Mouse (Mus musculus) forebrain, embryonic 12.5 days (tissue): ENCODE measurements around the gene Fshr. TPM values are rescaled to one million over a fixed set of nuclear protein-coding genes. Genes with fewer than 3 reads are reported as not detected.
"Not testable (repeated sequence)": the region's sequence is repeated elsewhere in the genome, so short reads cannot be mapped to it uniquely, and the experiment has no call there.

ENCODE experiments used
- ATAC-seq: fragments of 200-750 bp; cut with Nextera tagmentation; 2 replicates; pipeline ENCODE4 v1.8.0; 2017; ENCODE audit warnings: moderate TSS enrichment; ENCODE audit not compliant: low FRiP score
- H3K27ac ChIP-seq: fragments of 300-500 bp; sonication (generic); 2 replicates; pipeline ENCODE4 v1.5.1; 2016; ENCODE audit warnings: mild to moderate bottlenecking
- H3K27me3 ChIP-seq: fragments of 300-500 bp; sonication (generic); 2 replicates; pipeline ENCODE4 v1.6.1; 2016; ENCODE audit warnings: mild to moderate bottlenecking
- H3K36me3 ChIP-seq: fragments of 300-500 bp; sonication (generic); replicated peaks from 2 replicates; pipeline ENCODE4 v1.6.1; 2016; ENCODE audit warnings: mild to moderate bottlenecking
- H3K4me1 ChIP-seq: fragments of 300-500 bp; sonication (generic); 2 replicates; pipeline ENCODE4 v1.6.1; 2016
- H3K4me2 ChIP-seq: fragments of 300-500 bp; sonication (generic); 2 replicates; pipeline ENCODE4 v1.6.1; 2016; ENCODE audit warnings: mild to moderate bottlenecking, moderate library complexity
- H3K4me3 ChIP-seq: fragments of 300-500 bp; sonication (generic); replicated peaks from 2 replicates; pipeline ENCODE4 v1.5.1; 2016; ENCODE audit warnings: mild to moderate bottlenecking
- H3K9ac ChIP-seq: fragments of 300-500 bp; sonication (generic); 2 replicates; pipeline ENCODE4 v1.6.1; 2016; ENCODE audit warnings: mild to moderate bottlenecking
- H3K9me3 ChIP-seq: fragments of 300-500 bp; sonication (generic); 2 replicates; pipeline ENCODE4 v1.6.1; 2016
- WGBS: fragments of 180-500 bp; shearing (Covaris S2); methylation state at CpG from one replicate; pipeline ENCODE4 v1.1.7; 2016; 5-methylcytosine and 5-hydroxymethylcytosine counted together
- polyA plus RNA-seq: library from polyadenylated mRNA; unstranded; fragments of >200 nt; fragmentation: Nextera tagmentation; extraction: Ambion mirVana; gene quantifications from 2 replicates; pipeline ENCODE4 v1.2.1, GENCODE M21; 2016

Gene Fshr
- polyA plus RNA-seq = not detected in 2 replicates

GRCm38 (mm10) chr17:89200575-89200974, at the start of gene Fshr:
TSS of gene Fshr (minus strand) at chr17:89200675.
- WGBS = 93% methylated on average over 6 of the region's 6 CpGs
- Histone ChIP-seq H3K4me3 (no peak within 1 kb of the TSS), H3K27me3 (no peaks in the 10 kb centered on the region), H3K36me3 (no peaks in the 10 kb centered on the region), H3K4me1 (no peaks in the 10 kb centered on the region), H3K9me3 (no peaks in the 10 kb centered on the region), H3K4me2 (no peak within 1 kb of the TSS), H3K27ac (no peak within 1 kb of the TSS), H3K9ac (no peak within 1 kb of the TSS)
- no peak for ATAC-seq

GRCm38 (mm10) chr17:89202181-89202580, 1.7 kb upstream of the Fshr start:
- Histone ChIP-seq H3K36me3 (no peaks in the 10 kb centered on the region), H3K4me2 (no peak overlapping the region), H3K9ac (no peak overlapping the region), H3K27me3 (no peaks in the 10 kb centered on the region), H3K27ac (no peak overlapping the region), H3K4me1 (no peaks in the 10 kb centered on the region), H3K9me3 (no peaks in the 10 kb centered on the region), H3K4me3 (no peak overlapping the region)
- WGBS = 83% methylated on average over 6 of the region's 6 CpGs
- ATAC-seq = no peak

- no peaks in the 10 kb centered on the region for H3K36me3 ChIP-seq
- no peaks in the 10 kb centered on the region for H3K9me3 ChIP-seq
- no peaks in the 10 kb centered on the region for H3K27me3 ChIP-seq
- no peaks in the 10 kb centered on the region for H3K4me1 ChIP-seq
- 88% methylated on average over 1 of the region's 1 CpGs for WGBS
- H3K9ac ChIP-seq = no peak overlapping the region
- H3K4me2 ChIP-seq = no peak overlapping the region
- H3K27ac ChIP-seq = no peak overlapping the region
- no peak for ATAC-seq
- H3K4me3 ChIP-seq = no peak overlapping the region
These were observed 26.9 kb downstream of the Fshr start for GRCm38 (mm10) chr17:89173545-89173944.

- H3K27ac ChIP-seq = no peak overlapping the region
- H3K4me3 ChIP-seq = no peak overlapping the region
- H3K9me3 ChIP-seq = no peaks in the 10 kb centered on the region
- H3K9ac ChIP-seq = no peak overlapping the region
- no peak overlapping the region for H3K4me2 ChIP-seq
- no peak for ATAC-seq
- no peaks in the 10 kb centered on the region for H3K4me1 ChIP-seq
- no peaks in the 10 kb centered on the region for H3K36me3 ChIP-seq
- no peaks in the 10 kb centered on the region for H3K27me3 ChIP-seq
These were observed 35.7 kb downstream of the Fshr start for GRCm38 (mm10) chr17:89164773-89165172.

- no peaks in the 10 kb centered on the region for H3K27me3 ChIP-seq
- no peaks in the 10 kb centered on the region for H3K36me3 ChIP-seq
- 92% methylated on average over 3 of the region's 3 CpGs for WGBS
- no peak for ATAC-seq
- H3K9me3 ChIP-seq = no peaks in the 10 kb centered on the region
- no peak overlapping the region for H3K4me2 ChIP-seq
- H3K9ac ChIP-seq = no peak overlapping the region
- no peak overlapping the region for H3K4me3 ChIP-seq
- no peak overlapping the region for H3K27ac ChIP-seq
- no peaks in the 10 kb centered on the region for H3K4me1 ChIP-seq
These were observed 38.0 kb downstream of the Fshr start for GRCm38 (mm10) chr17:89162475-89162874.

GRCm38 (mm10) chr17:89159343-89159742, 41.1 kb downstream of the Fshr start:
- H3K36me3 ChIP-seq = not testable (repeated sequence)

GRCm38 (mm10) chr17:89144806-89145205, 55.7 kb downstream of the Fshr start:
- H3K9ac ChIP-seq = no peak overlapping the region
- H3K4me1 ChIP-seq = no peaks in the 10 kb centered on the region
- H3K27ac ChIP-seq = no peak overlapping the region
- no peaks in the 10 kb centered on the region for H3K9me3 ChIP-seq
- H3K36me3 ChIP-seq = no peaks in the 10 kb centered on the region
- no peaks in the 10 kb centered on the region for H3K27me3 ChIP-seq
- no peak for ATAC-seq
- no peak overlapping the region for H3K4me2 ChIP-seq
- WGBS = 89% methylated on average over 6 of the region's 6 CpGs
- no peak overlapping the region for H3K4me3 ChIP-seq

More at GRCm38 (mm10) chr17:89159343-89159742, 41.1 kb downstream of the Fshr start:
- H3K4me3 ChIP-seq, ATAC-seq, H3K27ac ChIP-seq, H3K4me2 ChIP-seq, H3K9me3 ChIP-seq, H3K9ac ChIP-seq, H3K27me3 ChIP-seq, H3K4me1 ChIP-seq: not testable (repeated sequence)
- 94% methylated on average over 3 of the region's 3 CpGs for WGBS

GRCm38 (mm10) chr17:89120023-89120422, 80.5 kb downstream of the Fshr start:
- H3K27ac ChIP-seq = no peak overlapping the region
- 66% methylated on average over 2 of the region's 2 CpGs for WGBS
- no peaks in the 10 kb centered on the region for H3K27me3 ChIP-seq
- no peak for ATAC-seq
- no peaks in the 10 kb centered on the region for H3K9me3 ChIP-seq
- no peak overlapping the region for H3K4me2 ChIP-seq
- H3K36me3 ChIP-seq = no peaks in the 10 kb centered on the region
- no peak overlapping the region for H3K9ac ChIP-seq
- H3K4me3 ChIP-seq = no peak overlapping the region
- no peaks in the 10 kb centered on the region for H3K4me1 ChIP-seq

- H3K9ac ChIP-seq = no peak overlapping the region
- no peak overlapping the region for H3K4me3 ChIP-seq
- WGBS = 64% methylated on average over 2 of the region's 2 CpGs
- H3K4me2 ChIP-seq = no peak overlapping the region
- ATAC-seq = no peak
- no peaks in the 10 kb centered on the region for H3K9me3 ChIP-seq
- H3K36me3 ChIP-seq = no peaks in the 10 kb centered on the region
- no peak overlapping the region for H3K27ac ChIP-seq
- H3K27me3 ChIP-seq = no peaks in the 10 kb centered on the region
- no peaks in the 10 kb centered on the region for H3K4me1 ChIP-seq
These were observed 81.2 kb downstream of the Fshr start for GRCm38 (mm10) chr17:89119250-89119649.

GRCm38 (mm10) chr17:89113944-89114343, 86.5 kb downstream of the Fshr start:
- no peak overlapping the region for H3K4me2 ChIP-seq
- no peaks in the 10 kb centered on the region for H3K36me3 ChIP-seq
- no peaks in the 10 kb centered on the region for H3K9me3 ChIP-seq
- H3K4me3 ChIP-seq = no peak overlapping the region
- H3K27me3 ChIP-seq = no peaks in the 10 kb centered on the region
- no peak for ATAC-seq
- no peak overlapping the region for H3K9ac ChIP-seq
- no peak overlapping the region for H3K27ac ChIP-seq
- no peaks in the 10 kb centered on the region for H3K4me1 ChIP-seq

GRCm38 (mm10) chr17:89100719-89101350, 99.6 kb downstream of the Fshr start:
- Histone ChIP-seq H3K4me3 (no peak overlapping the region), H3K9me3 (no peaks in the 10 kb centered on the region), H3K9ac (no peak overlapping the region), H3K36me3 (no peaks in the 10 kb centered on the region), H3K4me1 (no peaks in the 10 kb centered on the region), H3K27me3 (no peaks in the 10 kb centered on the region), H3K4me2 (no peak overlapping the region), H3K27ac (no peak overlapping the region)
- 88% methylated on average over 5 of the region's 5 CpGs for WGBS
- no peak for ATAC-seq

- ATAC-seq, H3K36me3 ChIP-seq, H3K4me2 ChIP-seq, H3K9ac ChIP-seq, H3K4me3 ChIP-seq, H3K4me1 ChIP-seq, H3K27me3 ChIP-seq, H3K27ac ChIP-seq, H3K9me3 ChIP-seq: not testable (repeated sequence)
- WGBS = 90% methylated on average over 1 of the region's 1 CpGs
These were observed 100.7 kb downstream of the Fshr start for GRCm38 (mm10) chr17:89099733-89100132.

- WGBS = 78% methylated on average over 5 of the region's 5 CpGs
- Histone ChIP-seq H3K9ac (no peak overlapping the region), H3K36me3 (no peaks in the 10 kb centered on the region), H3K27me3 (no peaks in the 10 kb centered on the region), H3K27ac (no peak overlapping the region), H3K9me3 (no peaks in the 10 kb centered on the region), H3K4me3 (no peak overlapping the region), H3K4me1 (no peaks in the 10 kb centered on the region), H3K4me2 (no peak overlapping the region)
- ATAC-seq = peak; percentile 46; the same call in 1 of the 2 replicates
These were observed 110.6 kb downstream of the Fshr start for GRCm38 (mm10) chr17:89089692-89090475.
